ENCODE assay signal across 7 mouse cellular contexts in the genomic region with DNA sequence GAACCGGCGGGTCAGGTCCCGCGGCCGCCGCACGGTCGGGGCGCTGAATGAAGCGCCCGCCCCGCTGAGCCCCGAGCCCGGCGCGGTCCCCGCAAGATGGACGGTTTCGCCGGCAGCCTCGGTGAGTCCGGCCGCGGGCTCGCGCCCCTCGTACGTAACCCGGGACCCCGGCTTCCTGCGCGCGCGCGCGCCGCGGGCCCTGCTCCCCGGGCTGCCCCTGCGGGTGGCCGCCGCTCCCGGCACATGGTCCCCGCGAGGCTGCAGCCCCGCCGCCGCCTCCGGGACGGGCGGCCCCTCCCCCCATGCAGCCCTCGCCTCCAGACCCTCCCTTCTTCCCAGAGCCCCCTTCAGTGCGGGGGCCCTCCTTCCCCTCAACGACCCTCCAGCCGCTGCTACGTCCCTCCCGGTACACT. TPM values are rescaled to one million over a fixed set of nuclear protein-coding genes. Genes with fewer than 3 reads are reported as not detected.
DNase-seq lines count a peak whose midpoint lies in the region; ATAC-seq and TF ChIP-seq lines count a peak whose summit lies in the region.

No protein-coding gene starts in this region.

- DNase-seq in lung, embryonic 14.5 days, result peak; percentile 53
- no peak for DNase-seq in lung, postnatal 14 days
- peak; percentile 45 for DNase-seq in stomach, postnatal 0 days (ENCODE audit: low spot score)
- DNase-seq in spleen, postnatal 10 days (ENCODE audit: low spot score in 2 of 2), result no peak

- peaks cover 18% of the 10 kb centered on the region for H3K4me1 ChIP-seq in lung, embryonic 14.5 days (ENCODE audit: insufficient read depth)
- peaks cover 14% of the 10 kb centered on the region for H3K4me1 ChIP-seq in bone marrow macrophage, adult 2 months (ENCODE audit: control insufficient read depth, insufficient read depth, low read length)
- H3K4me1 ChIP-seq in liver, embryonic 15.5 days (replicated peaks), result peaks cover 37% of the 10 kb centered on the region
- H3K4me1 ChIP-seq in stomach, postnatal 0 days (replicated peaks; ENCODE audit: control insufficient read depth, insufficient read depth), result peaks cover 3% of the 10 kb centered on the region; the same call in 1 of the 2 replicates

- peak overlapping the region; percentile 71 for H3K4me2 ChIP-seq in lung, embryonic 14.5 days
- H3K4me2 ChIP-seq in liver, embryonic 15.5 days, result peak overlapping the region; percentile 96
- peak overlapping the region; percentile 75 for H3K4me2 ChIP-seq in stomach, postnatal 0 days (replicated peaks; ENCODE audit: low read depth)

- H3K9me3 ChIP-seq in lung, embryonic 14.5 days (ENCODE audit: low read depth, low read length), result no peaks in the 10 kb centered on the region
- no peaks in the 10 kb centered on the region for H3K9me3 ChIP-seq in liver, embryonic 15.5 days (replicated peaks)
- no peaks in the 10 kb centered on the region for H3K9me3 ChIP-seq in stomach, postnatal 0 days (ENCODE audit: control insufficient read depth, low read length)

- H3K4me3 ChIP-seq in lung, embryonic 14.5 days (ENCODE audit: low read depth, low read length), result peak overlapping the region; percentile 89
- H3K4me3 ChIP-seq in bone marrow macrophage, adult 2 months (ENCODE audit: insufficient read depth, low read length), result peak overlapping the region; percentile 81
- H3K4me3 ChIP-seq in liver, embryonic 15.5 days (replicated peaks), result peak overlapping the region; percentile 74
- peak overlapping the region; percentile 86 for H3K4me3 ChIP-seq in stomach, postnatal 0 days (ENCODE audit: low read depth, low read length)

- no peaks in the 10 kb centered on the region for H3K27me3 ChIP-seq in lung, embryonic 14.5 days (ENCODE audit: insufficient read depth, low read length)
- peaks cover 22% of the 10 kb centered on the region for H3K27me3 ChIP-seq in liver, embryonic 15.5 days
- no peaks in the 10 kb centered on the region for H3K27me3 ChIP-seq in stomach, postnatal 0 days (ENCODE audit: control insufficient read depth, insufficient read depth, low read length)

- TF ChIP-seq CTCF in lung, embryonic 14.5 days (IDR thresholded peaks at IDR 0.05; ENCODE audit: low read depth), result no peak
- no peak for TF ChIP-seq CTCF in bone marrow macrophage, adult 2 months (IDR thresholded peaks at IDR 0.05; ENCODE audit: low read depth, low read length)
- no peak for TF ChIP-seq CTCF in stomach, postnatal 0 days (IDR thresholded peaks at IDR 0.05; ENCODE audit: low read depth)

- peak overlapping the region; percentile 88 for H3K27ac ChIP-seq in lung, embryonic 14.5 days (ENCODE audit: low read depth)
- H3K27ac ChIP-seq in bone marrow macrophage, adult 2 months (ENCODE audit: insufficient read depth, low read depth, low read length), result peak overlapping the region; percentile 49
- H3K27ac ChIP-seq in liver, embryonic 15.5 days (replicated peaks), result peak overlapping the region; percentile 69
- peak overlapping the region; percentile 96 for H3K27ac ChIP-seq in stomach, postnatal 0 days (replicated peaks)

- 0% methylated on average over 48 of the region's 57 CpGs for WGBS in lung, embryonic 14.5 days
- under 1% methylated on average over 49 of the region's 57 CpGs for WGBS in liver, embryonic 15.5 days (ENCODE audit: insufficient replicate concordance)
- WGBS in stomach, postnatal 0 days, result under 1% methylated on average over 38 of the region's 57 CpGs

- no peaks in the 10 kb centered on the region for H3K36me3 ChIP-seq in lung, embryonic 14.5 days (ENCODE audit: insufficient read depth)
- no peaks in the 10 kb centered on the region for H3K36me3 ChIP-seq in liver, embryonic 15.5 days (replicated peaks)
- H3K36me3 ChIP-seq in stomach, postnatal 0 days (ENCODE audit: control insufficient read depth, insufficient read depth, low read length), result no peaks in the 10 kb centered on the region

- no peak for TF ChIP-seq EP300 in stomach, postnatal 0 days (optimal IDR thresholded peaks at IDR 0.05)

- H3K9ac ChIP-seq in lung, embryonic 14.5 days, result peak overlapping the region; percentile 92
- peak overlapping the region; percentile 75 for H3K9ac ChIP-seq in liver, embryonic 15.5 days
- peak overlapping the region; percentile 94 for H3K9ac ChIP-seq in stomach, postnatal 0 days (ENCODE audit: low read length)

- peak; percentile 57 for ATAC-seq in lung, embryonic 14.5 days (ENCODE audit: insufficient read depth)
- 0 out of 2 replicates have a peak, but pooled peaks have one; percentile 0 for ATAC-seq in granulocyte monocyte progenitor cell, adult 5-6 weeks (replicated peaks; ENCODE audit: poor library complexity, severe bottlenecking)
- ATAC-seq in liver, embryonic 15.5 days (ENCODE audit: insufficient read depth), result peak; percentile 62
- ATAC-seq in stomach, postnatal 0 days (ENCODE audit: low FRiP score, low TSS enrichment), result peak; percentile 64

- no peak for TF ChIP-seq POLR2A in bone marrow macrophage, adult 2 months (IDR thresholded peaks at IDR 0.05; ENCODE audit: borderline replicate concordance, low read depth, low read length)

RNA-seq across cellular contexts. Expression of a gene that starts 0.4 kb away (rescaled TPM):
- polyA plus RNA-seq in lung, embryonic 14.5 days (2014; fragmentation: Nextera tagmentation; extraction: Ambion mirVana), result 51.4 and 55.3 TPM in 2 replicates
- 15.2 and 16.6 TPM in 2 replicates for polyA plus RNA-seq in bone marrow macrophage, adult 2 months (2012; ENCODE audit: insufficient read depth, insufficient read length, missing spikeins)
- total RNA-seq in granulocyte monocyte progenitor cell, adult 5-6 weeks (2014; fragmentation: Nextera tagmentation), result 33.7 and 42.4 TPM in 2 replicates
- total RNA-seq in granulocyte monocyte progenitor cell, adult 5-6 weeks (2017), result 82.3 and 87.2 TPM in 2 replicates
- polyA plus RNA-seq in liver, embryonic 15.5 days (2015; fragmentation: Nextera tagmentation; extraction: Ambion mirVana), result 4.4 and 5.8 TPM in 2 replicates
- polyA plus RNA-seq in stomach, postnatal 0 days (2015; fragmentation: Nextera tagmentation; extraction: Ambion mirVana), result 10.9 and 11.5 TPM in 2 replicates

Comparison
In these comparisons a context has a peak if more than half of its experiments do, and no peak if none do; other contexts are left out.
1. DNase-seq: peak in lung, embryonic 14.5 days (single experiment) and stomach, postnatal 0 days (single experiment); none in lung, postnatal 14 days (single experiment) and spleen, postnatal 10 days (0 of 2).
2. ATAC-seq: peak in every context shown above with its lines; median percentile 64 in stomach, postnatal 0 days; 62 in liver, embryonic 15.5 days; 57 in lung, embryonic 14.5 days; 0 in granulocyte monocyte progenitor cell, adult 5-6 weeks.
3. Peak in every context shown above with its lines, with median percentiles within 50 percentile points of each other: H3K27ac ChIP-seq, H3K4me2 ChIP-seq, H3K4me3 ChIP-seq and H3K9ac ChIP-seq.